Mouse (Mus musculus) liver, embryonic 16.5 days (tissue): Measurements from ENCODE around the gene Rnf11. TPM values are rescaled to one million over a fixed set of nuclear protein-coding genes. Genes with fewer than 3 reads are reported as not detected.
A peak's percentile ranks its signal among the peaks of the same experiment; 100 is the strongest.

Source experiments
- ATAC-seq: fragments of 200-750 bp; cut with Nextera tagmentation; 2 replicates; pipeline ENCODE4 v1.8.0; 2017; ENCODE audit warnings: low read depth, mild to moderate bottlenecking, moderate number of reproducible peaks, moderate library complexity
- H3K27ac ChIP-seq: fragments of 300-500 bp; sonication (generic); 2 replicates; pipeline ENCODE4 v1.5.1; 2014; ENCODE audit warnings: mild to moderate bottlenecking, low read length
- H3K27me3 ChIP-seq: fragments of 300-500 bp; sonication (generic); 2 replicates; pipeline ENCODE4 v1.6.1; 2014; ENCODE audit warnings: low read depth, low read length, mixed read lengths; ENCODE audit not compliant: control insufficient read depth, insufficient read depth
- H3K36me3 ChIP-seq: fragments of 300-500 bp; sonication (generic); 2 replicates; pipeline ENCODE4 v1.6.1; 2014; ENCODE audit warnings: mild to moderate bottlenecking; ENCODE audit not compliant: control insufficient read depth, insufficient read depth
- H3K4me1 ChIP-seq: fragments of 300-500 bp; sonication (generic); 2 replicates; pipeline ENCODE4 v1.6.1; 2014; ENCODE audit warnings: low read depth, low read length, mixed read lengths; ENCODE audit not compliant: control insufficient read depth
- H3K4me2 ChIP-seq: fragments of 300-500 bp; sonication (generic); 2 replicates; pipeline ENCODE4 v1.6.1; 2014; ENCODE audit warnings: low read depth, low read length, mixed read lengths
- H3K4me3 ChIP-seq: fragments of 300-500 bp; sonication (generic); 2 replicates; pipeline ENCODE4 v1.5.1; 2014; ENCODE audit warnings: low read depth, mild to moderate bottlenecking, low read length
- H3K9ac ChIP-seq: fragments of 300-500 bp; sonication (generic); 2 replicates; pipeline ENCODE4 v1.6.1; 2014; ENCODE audit warnings: low read depth, low read length
- H3K9me3 ChIP-seq: fragments of 300-500 bp; sonication (generic); replicated peaks from 2 replicates; pipeline ENCODE4 v1.6.1; 2016; ENCODE audit warnings: low read length; ENCODE audit not compliant: control insufficient read depth
- WGBS: fragments of 180-500 bp; shearing (Covaris S2); extraction: QIAGEN DNeasy Blood & Tissue Kit; methylation state at CpG from one replicate; pipeline ENCODE4 v1.1.7; 2014; ENCODE audit not compliant: insufficient replicate concordance; 5-methylcytosine and 5-hydroxymethylcytosine counted together
- polyA plus RNA-seq: library from polyadenylated mRNA; unstranded; fragments of >200 nt; fragmentation: Nextera tagmentation; extraction: Ambion mirVana; gene quantifications from 2 replicates; pipeline ENCODE4 v1.2.1, GENCODE M21; 2015

Rnf11 gene
- polyA plus RNA-seq, 1 experiment from 2014 or later = 29.3 TPM

DNA sequence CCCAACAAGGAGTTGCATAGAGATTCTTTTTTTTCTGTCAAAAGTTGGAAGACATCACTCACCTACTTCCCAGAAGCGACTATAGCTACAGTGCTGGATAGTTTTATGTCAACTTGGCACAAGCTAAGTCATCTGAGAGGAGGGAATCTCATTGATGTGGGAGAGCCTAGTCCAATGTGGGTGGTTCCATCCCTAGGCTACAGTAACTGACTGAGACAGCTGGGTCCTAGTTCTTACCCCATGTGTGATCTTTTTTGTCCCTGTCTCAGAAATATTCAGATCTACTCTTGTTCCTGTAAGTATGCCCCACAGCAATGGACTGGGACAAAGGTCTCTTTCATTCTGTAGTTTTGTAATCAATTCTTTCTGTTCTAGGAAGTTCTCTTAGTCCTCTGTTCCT, 66.5 kb downstream of the Rnf11 start:
- Histone ChIP-seq H3K4me3 (no peak overlapping the region), H3K9me3 (no peaks in the 10 kb centered on the region), H3K36me3 (no peaks in the 10 kb centered on the region), H3K4me1 (peaks cover 14% of the 10 kb centered on the region), H3K27ac (no peak overlapping the region), H3K9ac (no peak overlapping the region), H3K27me3 (no peaks in the 10 kb centered on the region), H3K4me2 (no peak overlapping the region)
- ATAC-seq = no peak
- WGBS = 59% methylated on average over 1 of the region's 1 CpGs

DNA sequence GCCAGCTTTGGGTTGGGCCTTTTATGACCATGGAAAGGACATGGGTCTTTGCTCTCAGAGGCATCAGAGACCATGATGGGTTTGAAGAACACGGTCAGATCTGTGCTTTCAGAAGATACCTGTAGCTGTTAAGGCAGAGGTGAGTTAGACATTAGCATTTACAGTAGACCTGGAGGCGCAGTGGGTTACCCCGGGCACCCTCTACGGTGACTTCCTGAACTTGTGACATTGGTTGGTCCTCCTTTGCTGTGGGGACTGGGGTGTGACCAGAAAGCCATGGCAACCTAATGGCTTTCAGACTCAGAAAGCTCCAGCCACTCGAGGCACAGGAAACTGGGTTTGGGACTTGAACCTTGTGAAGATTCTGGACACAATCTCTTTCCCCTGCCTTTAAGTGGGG, 72.3 kb downstream of the Rnf11 start:
- Histone ChIP-seq H3K36me3 (no peaks in the 10 kb centered on the region), H3K9me3 (no peaks in the 10 kb centered on the region), H3K4me3 (peak overlapping the region; percentile 49; the same call in 1 of the 2 replicates), H3K4me2 (peak overlapping the region; percentile 77), H3K27me3 (no peaks in the 10 kb centered on the region), H3K4me1 (peaks cover 68% of the 10 kb centered on the region), H3K9ac (peak overlapping the region; percentile 73), H3K27ac (peak overlapping the region; percentile 98)
- ATAC-seq = no peak
- 77% methylated on average over 5 of the region's 5 CpGs for WGBS

GRCm38 (mm10) chr4:109411377-109411967, 73.1 kb downstream of the Rnf11 start:
- peak overlapping the region; percentile 73 for H3K9ac ChIP-seq
- peak overlapping the region; percentile 77 for H3K4me2 ChIP-seq
- 28% methylated on average over 6 of the region's 6 CpGs for WGBS
- no peaks in the 10 kb centered on the region for H3K9me3 ChIP-seq
- peak; percentile 55 for ATAC-seq
- H3K4me1 ChIP-seq = peaks cover 71% of the 10 kb centered on the region
- no peaks in the 10 kb centered on the region for H3K27me3 ChIP-seq
- H3K27ac ChIP-seq = peak overlapping the region; percentile 98
- no peaks in the 10 kb centered on the region for H3K36me3 ChIP-seq
- H3K4me3 ChIP-seq = peak overlapping the region; percentile 49

DNA sequence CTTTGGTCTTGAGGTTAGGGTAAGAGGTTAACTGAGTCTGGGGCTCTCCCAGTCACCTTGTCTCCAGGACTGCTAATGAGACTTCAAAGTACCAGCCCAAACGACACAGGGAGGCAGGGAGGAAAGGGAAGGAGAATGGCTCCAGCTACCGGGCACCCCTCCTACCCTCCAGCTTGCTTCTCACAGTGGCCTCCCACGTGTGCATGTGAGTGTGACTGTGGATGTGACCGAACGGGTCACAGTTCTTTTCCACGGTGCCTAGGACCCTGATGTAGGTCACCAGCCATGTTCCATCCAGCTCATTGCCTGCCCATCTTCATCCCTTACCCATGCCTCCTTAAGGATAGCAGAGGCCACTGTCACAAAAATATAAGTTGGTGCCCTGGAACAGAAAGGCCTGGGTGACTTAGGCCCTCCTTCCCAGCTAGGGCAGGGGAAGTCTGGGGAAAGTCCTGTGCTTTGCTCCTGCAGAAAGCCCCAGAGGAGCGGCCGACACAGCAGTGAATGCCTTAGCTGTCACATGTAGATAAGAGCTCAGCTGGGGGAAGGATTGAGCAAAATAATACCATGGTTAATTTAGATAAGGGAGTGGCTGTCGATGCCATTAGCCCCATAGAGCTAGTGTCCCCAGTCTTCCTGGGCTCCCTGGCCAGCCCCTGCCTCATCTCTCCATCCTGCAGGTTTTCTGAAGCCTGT, 73.7 kb downstream of the Rnf11 start:
- Histone ChIP-seq H3K4me1 (peaks cover 73% of the 10 kb centered on the region), H3K4me2 (peak overlapping the region; percentile 77), H3K27me3 (no peaks in the 10 kb centered on the region), H3K4me3 (peak overlapping the region; percentile 49), H3K9ac (peak overlapping the region; percentile 73), H3K9me3 (no peaks in the 10 kb centered on the region), H3K36me3 (no peaks in the 10 kb centered on the region), H3K27ac (peak overlapping the region; percentile 98)
- 30% methylated on average over 9 of the region's 9 CpGs for WGBS
- peak; percentile 87 for ATAC-seq

GRCm38 (mm10) chr4:109407701-109408485, 76.6 kb downstream of the Rnf11 start:
- H3K36me3 ChIP-seq = peaks cover 12% of the 10 kb centered on the region
- peak overlapping the region; percentile 88 for H3K9ac ChIP-seq
- peak overlapping the region; percentile 77 for H3K4me3 ChIP-seq
- no peaks in the 10 kb centered on the region for H3K27me3 ChIP-seq
- H3K4me1 ChIP-seq = peaks cover 58% of the 10 kb centered on the region
- H3K4me2 ChIP-seq = peak overlapping the region; percentile 93
- WGBS = 75% methylated on average over 9 of the region's 9 CpGs
- H3K9me3 ChIP-seq = no peaks in the 10 kb centered on the region
- no peak for ATAC-seq
- peak overlapping the region; percentile 97 for H3K27ac ChIP-seq

- H3K9ac ChIP-seq = peak overlapping the region; percentile 88
- no peaks in the 10 kb centered on the region for H3K9me3 ChIP-seq
- H3K27me3 ChIP-seq = no peaks in the 10 kb centered on the region
- H3K4me1 ChIP-seq = peaks cover 51% of the 10 kb centered on the region
- WGBS = 9% methylated on average over 14 of the region's 24 CpGs
- peak overlapping the region; percentile 93 for H3K4me2 ChIP-seq
- ATAC-seq = no peak
- H3K36me3 ChIP-seq = peaks cover 18% of the 10 kb centered on the region
- peak overlapping the region; percentile 97 for H3K27ac ChIP-seq
- H3K4me3 ChIP-seq = peak overlapping the region; percentile 77
Observed at GRCm38 (mm10) chr4:109407176-109407520, 77.4 kb downstream of the Rnf11 start.

GRCm38 (mm10) chr4:109406486-109407175, 77.9 kb downstream of the Rnf11 start, which contains the start of gene Ttc39a:
Gene Ttc39a (plus strand): TSS chr4:109406623.
- ATAC-seq = peak; percentile 49
- Histone ChIP-seq H3K36me3 (peaks cover 19% of the 10 kb centered on the region), H3K4me2 (peak within 1 kb of the TSS; percentile 93), H3K4me3 (peak within 1 kb of the TSS; percentile 77), H3K9me3 (no peaks in the 10 kb centered on the region), H3K4me1 (peaks cover 46% of the 10 kb centered on the region), H3K9ac (peak within 1 kb of the TSS; percentile 88), H3K27me3 (no peaks in the 10 kb centered on the region), H3K27ac (peak within 1 kb of the TSS; percentile 97)
- under 1% methylated on average over 33 of the region's 56 CpGs for WGBS

GRCm38 (mm10) chr4:109406054-109406485, 78.5 kb downstream of the Rnf11 start:
- H3K27ac ChIP-seq = peak overlapping the region; percentile 97
- peaks cover 41% of the 10 kb centered on the region for H3K4me1 ChIP-seq
- peak overlapping the region; percentile 88 for H3K9ac ChIP-seq
- H3K4me2 ChIP-seq = peak overlapping the region; percentile 93
- peak; percentile 80 for ATAC-seq
- peaks cover 22% of the 10 kb centered on the region for H3K36me3 ChIP-seq
- no peaks in the 10 kb centered on the region for H3K9me3 ChIP-seq
- WGBS = 0% methylated on average over 3 of the region's 3 CpGs
- no peaks in the 10 kb centered on the region for H3K27me3 ChIP-seq
- peak overlapping the region; percentile 77 for H3K4me3 ChIP-seq
